Mouse (Mus musculus) heart, embryonic 12.5 days (tissue): ENCODE results near the gene Lsg1. TPM values are rescaled to one million over a fixed set of nuclear protein-coding genes. Genes with fewer than 3 reads are reported as not detected.

Experiments used
- ATAC-seq: fragments of 200-750 bp; cut with Nextera tagmentation; 2 replicates; pipeline ENCODE4 v1.8.0; 2017; ENCODE audit warnings: moderate TSS enrichment, moderate library complexity; ENCODE audit not compliant: insufficient number of reproducible peaks, low FRiP score
- H3K27ac ChIP-seq: fragments of 300-500 bp; sonication (generic); 2 replicates; pipeline ENCODE4 v1.5.1; 2016; ENCODE audit warnings: mild to moderate bottlenecking, moderate library complexity; ENCODE audit not compliant: poor library complexity, severe bottlenecking
- H3K27me3 ChIP-seq: fragments of 300-500 bp; sonication (generic); replicated peaks from 2 replicates; pipeline ENCODE4 v1.6.1; 2016; ENCODE audit warnings: mild to moderate bottlenecking, moderate library complexity
- H3K36me3 ChIP-seq: fragments of 300-500 bp; sonication (generic); 2 replicates; pipeline ENCODE4 v1.6.1; 2016; ENCODE audit warnings: mild to moderate bottlenecking, moderate library complexity
- H3K4me1 ChIP-seq: fragments of 300-500 bp; sonication (generic); replicated peaks from 2 replicates; pipeline ENCODE4 v1.6.1; 2016; ENCODE audit warnings: mild to moderate bottlenecking
- H3K4me2 ChIP-seq: fragments of 300-500 bp; sonication (generic); 2 replicates; pipeline ENCODE4 v1.6.1; 2016; ENCODE audit warnings: mild to moderate bottlenecking, moderate library complexity
- H3K4me3 ChIP-seq: fragments of 300-500 bp; sonication (generic); 2 replicates; pipeline ENCODE4 v1.5.1; 2016; ENCODE audit warnings: mild to moderate bottlenecking
- H3K9ac ChIP-seq: fragments of 300-500 bp; sonication (generic); 2 replicates; pipeline ENCODE4 v1.6.1; 2016; ENCODE audit warnings: mild to moderate bottlenecking, moderate library complexity
- H3K9me3 ChIP-seq: fragments of 300-500 bp; sonication (generic); replicated peaks from 2 replicates; pipeline ENCODE4 v1.6.1; 2016; ENCODE audit warnings: mild to moderate bottlenecking, moderate library complexity
- WGBS: fragments of 180-500 bp; shearing (Covaris S2); methylation state at CpG from one replicate; pipeline ENCODE4 v1.1.7; 2016; 5-methylcytosine and 5-hydroxymethylcytosine counted together
- polyA plus RNA-seq: library from polyadenylated mRNA; unstranded; fragments of >200 nt; fragmentation: Nextera tagmentation; extraction: Ambion mirVana; gene quantifications from 2 replicates; pipeline ENCODE4 v1.2.1, GENCODE M21; 2016

Gene Lsg1
- polyA plus RNA-seq, 1 experiment from 2014 or later, result 42.9 TPM

GRCm38 (mm10) chr16:30549966-30550747 is 37.2 kb downstream of the Lsg1 start:
- H3K27ac ChIP-seq, result 0 out of 2 replicates have a peak overlapping the region, but pooled peaks have one; percentile 2
- peaks cover 23% of the 10 kb centered on the region for H3K36me3 ChIP-seq
- H3K9ac ChIP-seq, result peak overlapping the region; percentile 87
- WGBS, result 1% methylated on average over 63 of the region's 63 CpGs
- H3K27me3 ChIP-seq, result no peaks in the 10 kb centered on the region
- ATAC-seq, result peak; percentile 81
- peaks cover 33% of the 10 kb centered on the region for H3K4me1 ChIP-seq
- peaks cover 15% of the 10 kb centered on the region for H3K9me3 ChIP-seq
- peak overlapping the region; percentile 75 for H3K4me2 ChIP-seq
- peak overlapping the region; percentile 72 for H3K4me3 ChIP-seq

GRCm38 (mm10) chr16:30549516-30549915 is 37.9 kb downstream of the Lsg1 start:
- Histone ChIP-seq H3K27me3 (no peaks in the 10 kb centered on the region), H3K36me3 (peaks cover 27% of the 10 kb centered on the region), H3K4me1 (peaks cover 33% of the 10 kb centered on the region), H3K4me3 (peak overlapping the region; percentile 72), H3K9me3 (peaks cover 8% of the 10 kb centered on the region; the same call in 1 of the 2 replicates), H3K4me2 (peak overlapping the region; percentile 75), H3K27ac (no peak overlapping the region), H3K9ac (0 out of 2 replicates have a peak overlapping the region, but pooled peaks have one; percentile 87)
- 72% methylated on average over 7 of the region's 7 CpGs for WGBS
- ATAC-seq, result no peak

- H3K27ac ChIP-seq, result no peak overlapping the region
- no peak for ATAC-seq
- 81% methylated on average over 5 of the region's 5 CpGs for WGBS
- no peak overlapping the region for H3K4me2 ChIP-seq
- H3K9ac ChIP-seq, result no peak overlapping the region
- H3K9me3 ChIP-seq, result 0 out of 2 replicates have a peak, but pooled peaks cover 3% of the 10 kb centered on the region
- no peaks in the 10 kb centered on the region for H3K27me3 ChIP-seq
- peaks cover 33% of the 10 kb centered on the region for H3K4me1 ChIP-seq
- H3K36me3 ChIP-seq, result peaks cover 36% of the 10 kb centered on the region
- no peak overlapping the region for H3K4me3 ChIP-seq
Observed at GRCm38 (mm10) chr16:30548291-30548690, 39.1 kb downstream of the Lsg1 start.

GRCm38 (mm10) chr16:30544693-30545092 is 42.7 kb downstream of the Lsg1 start:
- H3K27ac ChIP-seq, result no peak overlapping the region
- no peak overlapping the region for H3K4me3 ChIP-seq
- H3K4me1 ChIP-seq, result peaks cover 47% of the 10 kb centered on the region
- no peak overlapping the region for H3K4me2 ChIP-seq
- H3K9me3 ChIP-seq, result 0 out of 2 replicates have a peak, but pooled peaks cover 3% of the 10 kb centered on the region
- H3K36me3 ChIP-seq, result peaks cover 47% of the 10 kb centered on the region
- 60% methylated on average over 4 of the region's 4 CpGs for WGBS
- no peak for ATAC-seq
- H3K9ac ChIP-seq, result no peak overlapping the region
- no peaks in the 10 kb centered on the region for H3K27me3 ChIP-seq

GRCm38 (mm10) chr16:30543386-30543785 is 44.0 kb downstream of the Lsg1 start:
- no peak overlapping the region for H3K9ac ChIP-seq
- no peaks in the 10 kb centered on the region for H3K27me3 ChIP-seq
- WGBS, result 86% methylated on average over 9 of the region's 9 CpGs
- H3K4me1 ChIP-seq, result peaks cover 42% of the 10 kb centered on the region
- H3K4me3 ChIP-seq, result no peak overlapping the region
- 0 out of 2 replicates have a peak, but pooled peaks cover 3% of the 10 kb centered on the region for H3K9me3 ChIP-seq
- no peak for ATAC-seq
- H3K36me3 ChIP-seq, result peaks cover 47% of the 10 kb centered on the region
- no peak overlapping the region for H3K4me2 ChIP-seq
- H3K27ac ChIP-seq, result no peak overlapping the region

GRCm38 (mm10) chr16:30542826-30543225 is 44.6 kb downstream of the Lsg1 start:
- no peak for ATAC-seq
- 47% methylated on average over 6 of the region's 6 CpGs for WGBS
- H3K27ac ChIP-seq, result peak overlapping the region; percentile 13; the same call in 1 of the 2 replicates
- H3K4me3 ChIP-seq, result no peak overlapping the region
- H3K36me3 ChIP-seq, result peaks cover 47% of the 10 kb centered on the region
- H3K4me2 ChIP-seq, result no peak overlapping the region
- H3K9ac ChIP-seq, result no peak overlapping the region
- H3K9me3 ChIP-seq, result 0 out of 2 replicates have a peak, but pooled peaks cover 3% of the 10 kb centered on the region
- H3K27me3 ChIP-seq, result no peaks in the 10 kb centered on the region
- peaks cover 40% of the 10 kb centered on the region for H3K4me1 ChIP-seq

GRCm38 (mm10) chr16:30540107-30541001 is 47.0 kb downstream of the Lsg1 start:
- Histone ChIP-seq H3K4me2 (peak overlapping the region; percentile 50), H3K27ac (peak overlapping the region; percentile 90), H3K4me3 (peak overlapping the region; percentile 15; the same call in 1 of the 2 replicates), H3K27me3 (no peaks in the 10 kb centered on the region), H3K9me3 (no peaks in the 10 kb centered on the region), H3K4me1 (peaks cover 46% of the 10 kb centered on the region), H3K9ac (peak overlapping the region; percentile 57), H3K36me3 (peaks cover 28% of the 10 kb centered on the region)
- ATAC-seq, result peak; percentile 66
- WGBS, result 51% methylated on average over 20 of the region's 20 CpGs

- no peak for ATAC-seq
- H3K27me3 ChIP-seq, result no peaks in the 10 kb centered on the region
- peaks cover 19% of the 10 kb centered on the region; the same call in 1 of the 2 replicates for H3K36me3 ChIP-seq
- peak overlapping the region; percentile 90 for H3K27ac ChIP-seq
- H3K9me3 ChIP-seq, result no peaks in the 10 kb centered on the region
- H3K4me3 ChIP-seq, result no peak overlapping the region
- H3K4me1 ChIP-seq, result peaks cover 49% of the 10 kb centered on the region
- no peak overlapping the region for H3K4me2 ChIP-seq
- no peak overlapping the region for H3K9ac ChIP-seq
- 20% methylated on average over 10 of the region's 10 CpGs for WGBS
Observed at GRCm38 (mm10) chr16:30539433-30539832, 48.0 kb downstream of the Lsg1 start.

GRCm38 (mm10) chr16:30535075-30535474 is 52.3 kb downstream of the Lsg1 start:
- WGBS, result 92% methylated on average over 1 of the region's 1 CpGs
- H3K4me3 ChIP-seq, result no peak overlapping the region

GRCm38 (mm10) chr16:30533592-30533991 is 53.8 kb downstream of the Lsg1 start:
- 48% methylated on average over 4 of the region's 4 CpGs for WGBS
- Histone ChIP-seq H3K9me3 (no peaks in the 10 kb centered on the region), H3K9ac (no peak overlapping the region), H3K27me3 (no peaks in the 10 kb centered on the region), H3K4me2 (no peak overlapping the region), H3K36me3 (peaks cover 12% of the 10 kb centered on the region), H3K27ac (no peak overlapping the region; the same call in 1 of the 2 replicates), H3K4me3 (no peak overlapping the region), H3K4me1 (peaks cover 19% of the 10 kb centered on the region)
- ATAC-seq, result no peak

More at GRCm38 (mm10) chr16:30535075-30535474, 52.3 kb downstream of the Lsg1 start:
- peaks cover 2% of the 10 kb centered on the region; the same call in 1 of the 2 replicates for H3K36me3 ChIP-seq
- ATAC-seq, result no peak
- no peaks in the 10 kb centered on the region for H3K27me3 ChIP-seq
- H3K9ac ChIP-seq, result no peak overlapping the region
- H3K4me1 ChIP-seq, result peaks cover 31% of the 10 kb centered on the region
- no peaks in the 10 kb centered on the region for H3K9me3 ChIP-seq
- H3K4me2 ChIP-seq, result no peak overlapping the region
- no peak overlapping the region for H3K27ac ChIP-seq

GRCm38 (mm10) chr16:30532929-30533328 is 54.5 kb downstream of the Lsg1 start:
- Histone ChIP-seq H3K27ac (no peak overlapping the region), H3K4me1 (peaks cover 19% of the 10 kb centered on the region), H3K36me3 (peaks cover 16% of the 10 kb centered on the region), H3K4me3 (no peak overlapping the region), H3K9me3 (no peaks in the 10 kb centered on the region), H3K27me3 (no peaks in the 10 kb centered on the region), H3K4me2 (no peak overlapping the region), H3K9ac (no peak overlapping the region)
- 56% methylated on average over 1 of the region's 1 CpGs for WGBS
- no peak for ATAC-seq
